Mouse (Mus musculus): ENCODE results near the gene Ctcfl. TPM values are rescaled to one million over a fixed set of nuclear protein-coding genes. Genes with fewer than 3 reads are reported as not detected.

Gene Ctcfl
- total RNA-seq, 2 experiments from 2014 or later: not detected

- no peak for ATAC-seq (replicated peaks; ENCODE audit: low FRiP score, low TSS enrichment, poor library complexity, severe bottlenecking)
These were observed 62.9 kb downstream of the Ctcfl start for GRCm38 (mm10) chr2:173056303-173056881.

DNA sequence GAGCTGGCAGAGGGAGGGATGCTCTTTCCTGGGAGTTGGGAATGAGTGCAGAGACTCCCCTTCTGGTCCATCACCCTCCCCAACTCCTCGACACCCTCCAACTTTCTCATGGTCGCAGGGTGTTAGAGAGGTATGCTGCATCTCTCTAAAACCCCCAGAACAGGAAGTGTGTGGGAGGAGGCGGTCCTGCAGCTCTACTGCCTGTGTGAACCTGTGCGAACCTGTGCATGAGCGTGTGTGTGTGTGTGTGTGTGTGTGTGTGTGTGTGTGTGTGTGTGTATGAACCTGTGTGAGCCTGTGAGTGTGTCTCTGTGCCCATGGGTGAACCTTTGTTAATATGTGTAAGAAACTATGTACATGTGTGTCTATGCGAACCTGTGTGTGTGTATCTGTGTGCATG, 65.5 kb downstream of the Ctcfl start:
- no peak for ATAC-seq (replicated peaks; ENCODE audit: low FRiP score, low TSS enrichment, poor library complexity, severe bottlenecking)

DNA sequence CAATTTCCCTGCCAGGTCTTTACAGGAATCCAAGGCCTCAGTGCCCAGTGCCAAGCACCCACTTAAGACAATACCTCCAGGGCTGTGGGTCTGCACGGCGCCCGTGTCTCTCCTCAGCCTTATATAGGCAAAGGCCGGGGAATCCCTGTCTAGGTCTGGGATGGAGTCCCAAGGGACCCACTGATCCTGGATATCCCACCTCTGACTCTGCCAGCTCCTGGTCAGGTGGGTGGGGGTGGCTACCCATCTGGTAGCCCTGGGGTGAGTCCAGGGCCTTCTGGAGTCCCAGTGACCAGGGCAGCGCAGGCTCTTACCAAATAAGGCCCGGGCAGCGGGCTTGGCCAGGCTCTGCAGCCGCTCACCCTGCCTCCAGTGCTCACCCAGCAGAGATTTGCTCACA, 66.4 kb downstream of the Ctcfl start:
- no peak for ATAC-seq (replicated peaks; ENCODE audit: low FRiP score, low TSS enrichment, poor library complexity, severe bottlenecking)

DNA sequence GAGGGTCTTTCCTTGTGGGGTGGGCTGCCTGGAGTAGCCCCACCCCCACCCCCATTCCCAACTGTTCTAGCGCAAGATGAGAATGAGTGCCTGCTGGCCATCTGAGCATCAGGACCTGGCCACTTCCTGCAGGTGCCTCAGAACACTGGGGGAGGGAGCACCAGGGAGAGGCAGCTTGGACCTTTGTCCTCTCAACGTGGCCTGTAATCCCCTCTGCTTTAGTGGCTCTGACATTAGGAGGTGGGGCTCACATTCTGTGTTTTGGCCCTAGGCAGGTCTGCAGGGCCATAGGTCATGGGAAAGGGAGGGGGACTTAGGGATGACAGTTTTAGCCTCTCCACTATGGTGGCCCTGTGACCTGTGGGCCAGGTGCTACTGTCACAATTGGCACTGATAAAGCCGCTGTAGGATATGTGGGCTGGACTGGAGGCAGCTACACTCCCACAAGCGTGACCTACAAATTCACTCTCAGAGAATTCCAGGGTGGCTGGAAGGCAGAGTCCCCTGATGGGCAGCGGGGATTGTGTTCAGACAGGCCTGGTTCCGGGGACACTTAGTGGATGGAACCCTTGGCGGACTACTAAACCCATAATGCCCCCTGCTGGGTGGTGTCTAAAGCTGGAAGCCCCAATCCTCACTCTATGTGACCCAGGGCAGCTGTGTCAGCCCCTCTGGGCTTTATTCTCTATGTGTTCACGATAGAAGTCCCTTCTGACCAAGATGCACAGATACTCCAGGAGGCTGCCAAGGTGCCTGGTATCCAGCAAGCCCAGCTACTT, 68.5 kb downstream of the Ctcfl start:
- ATAC-seq (replicated peaks; ENCODE audit: low FRiP score, low TSS enrichment, poor library complexity, severe bottlenecking): no peak

DNA sequence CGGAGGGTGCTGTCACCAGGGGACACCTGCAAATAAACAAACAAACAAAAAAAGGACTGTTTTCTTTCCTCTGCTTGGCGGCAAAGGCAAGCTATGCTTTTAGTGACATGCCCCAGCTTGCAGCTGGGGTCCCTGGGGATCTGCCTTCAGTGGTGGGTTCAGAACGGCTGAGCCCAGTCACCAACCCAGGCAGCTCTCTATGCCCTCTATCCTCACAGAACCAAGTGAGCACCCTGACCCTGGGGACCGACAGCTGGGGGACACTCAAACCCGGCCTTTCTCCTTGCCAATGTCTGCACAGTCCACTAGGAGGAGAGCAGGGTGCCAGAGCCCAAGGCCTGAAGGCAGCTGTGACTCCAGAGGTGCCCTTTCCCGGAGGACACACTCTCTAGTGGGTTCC, 69.5 kb downstream of the Ctcfl start:
- ATAC-seq (replicated peaks; ENCODE audit: low FRiP score, low TSS enrichment, poor library complexity, severe bottlenecking): no peak

- ATAC-seq (replicated peaks; ENCODE audit: low FRiP score, low TSS enrichment, poor library complexity, severe bottlenecking): no peak
These were observed 70.1 kb downstream of the Ctcfl start for GRCm38 (mm10) chr2:173049231-173049630.

GRCm38 (mm10) chr2:173048041-173048745, 71.1 kb downstream of the Ctcfl start:
- no peak for ATAC-seq (replicated peaks; ENCODE audit: low FRiP score, low TSS enrichment, poor library complexity, severe bottlenecking)

GRCm38 (mm10) chr2:173047471-173047870, 71.9 kb downstream of the Ctcfl start:
- no peak for ATAC-seq (replicated peaks; ENCODE audit: low FRiP score, low TSS enrichment, poor library complexity, severe bottlenecking)

- 0 out of 2 replicates have a peak, but pooled peaks have one; percentile 42 for ATAC-seq (replicated peaks; ENCODE audit: low FRiP score, low TSS enrichment, poor library complexity, severe bottlenecking)
These were observed 72.6 kb downstream of the Ctcfl start for GRCm38 (mm10) chr2:173046582-173047297.

- ATAC-seq (replicated peaks; ENCODE audit: low FRiP score, low TSS enrichment, poor library complexity, severe bottlenecking): no peak
These were observed 74.9 kb downstream of the Ctcfl start for GRCm38 (mm10) chr2:173044198-173044970.

Other genes starting within 250 kb of the Ctcfl start
- not detected in 2 replicates for gene Bmp7, start 179.2 kb downstream of the Ctcfl start, total RNA-seq (2014; fragmentation: Nextera tagmentation)
- gene Bmp7, start 179.2 kb downstream of the Ctcfl start, total RNA-seq (2017): not detected in 2 replicates
- gene Spo11, start 141.8 kb downstream of the Ctcfl start, total RNA-seq (2014; fragmentation: Nextera tagmentation): 2.1 and 2.6 TPM in 2 replicates
- 0.53 TPM in 1 of 2 replicates, not detected in the other for gene Spo11, start 141.8 kb downstream of the Ctcfl start, total RNA-seq (2017)
- 142 and 149 TPM in 2 replicates for gene Rae1, start 119.4 kb downstream of the Ctcfl start, total RNA-seq (2014; fragmentation: Nextera tagmentation)
- gene Rae1, start 119.4 kb downstream of the Ctcfl start, total RNA-seq (2017): 79.4 and 102 TPM in 2 replicates
- 191 and 218 TPM in 2 replicates for gene Rbm38, start 99.0 kb downstream of the Ctcfl start, total RNA-seq (2014; fragmentation: Nextera tagmentation)
- 38.9 and 116 TPM in 2 replicates for gene Rbm38, start 99.0 kb downstream of the Ctcfl start, total RNA-seq (2017)
- gene Pck1, start 33.5 kb upstream of the Ctcfl start, total RNA-seq (2014; fragmentation: Nextera tagmentation): not detected in 2 replicates
- not detected in 2 replicates for gene Pck1, start 33.5 kb upstream of the Ctcfl start, total RNA-seq (2017)
- gene Zbp1, start 99.4 kb upstream of the Ctcfl start, total RNA-seq (2014; fragmentation: Nextera tagmentation): 1.3 and 2.5 TPM in 2 replicates
- 4.8 TPM in 1 of 2 replicates, not detected in the other for gene Zbp1, start 99.4 kb upstream of the Ctcfl start, total RNA-seq (2017)
- gene Pmepa1, start 157.0 kb upstream of the Ctcfl start, total RNA-seq (2014; fragmentation: Nextera tagmentation): not detected in 2 replicates
- gene Pmepa1, start 157.0 kb upstream of the Ctcfl start, total RNA-seq (2017): 0.52 TPM in 1 of 2 replicates, not detected in the other

Data from megakaryocyte-erythroid progenitor cell, adult 5-6 weeks (primary cell).